Mouse (Mus musculus) ES-Bruce4 (cell line): ENCODE measurements around the gene Rimbp3.

Experiments used
- CTCF ChIP-seq: IDR thresholded peaks from one replicate; pipeline ENCODE4 v1.8.1; 2011; ENCODE audit warnings: low read depth, low read length
- EP300 ChIP-seq: IDR thresholded peaks from 2 replicates; pipeline ENCODE4 v1.6.1; 2011; ENCODE audit warnings: low read depth, low read length; ENCODE audit not compliant: insufficient read depth

DNA sequence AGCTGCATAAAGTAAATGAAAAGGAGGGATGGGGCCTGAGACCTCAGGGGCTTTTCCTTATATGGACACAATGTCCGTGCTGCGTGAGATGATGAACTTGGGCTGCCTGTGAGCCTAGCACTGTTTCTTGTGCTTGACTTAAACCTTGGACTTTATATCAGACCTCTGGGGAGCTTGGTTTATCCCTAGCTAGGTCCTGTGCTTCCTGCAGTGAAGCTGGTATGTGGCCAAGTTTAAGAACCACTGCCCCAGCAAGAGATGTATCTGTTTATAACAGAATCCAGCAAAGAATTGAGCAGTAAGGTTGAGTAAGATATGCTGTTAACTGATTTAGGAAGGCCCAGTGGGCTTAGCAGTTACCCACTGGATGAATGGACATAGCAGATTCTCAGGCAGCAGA lies 31.0 kb downstream of the Rimbp3 start:
- TF ChIP-seq CTCF (no peak), EP300 (no peak)
